Mouse (Mus musculus) gastrocnemius, adult 8-10 months (tissue): Measurements from ENCODE around the gene Tnks1bp1. TPM values are rescaled to one million over a fixed set of nuclear protein-coding genes. Genes with fewer than 3 reads are reported as not detected.
A peak's percentile ranks its signal among the peaks of the same experiment; 100 is the strongest.

Experiments used
- DNase-seq, 2 experiments: peaks; one replicate each; pipeline ENCODE4 v3.0.0; 2022; ENCODE audit warnings: low spot score in 2 of 2
- total RNA-seq, 4 experiments: library from RNA; stranded (reverse); gene quantifications; 2 replicates each; pipeline ENCODE4 v1.2.4; 2022

The Tnks1bp1 gene
- total RNA-seq = 10 to 100 TPM; 17.9 to 27.1 (median 23.5) TPM

GRCm38 (mm10) chr2:85047596-85048167 lies at the start of gene Tnks1bp1:
Gene Tnks1bp1, plus strand, starts transcription at chr2:85048022.
- peak; percentile 99 for DNase-seq

GRCm38 (mm10) chr2:84999486-85000181 lies 48.2 kb upstream of the Tnks1bp1 start:
- no peak for DNase-seq

GRCm38 (mm10) chr2:85001497-85001896 lies 46.3 kb upstream of the Tnks1bp1 start:
- no peak for DNase-seq

GRCm38 (mm10) chr2:85002575-85002974 lies 45.2 kb upstream of the Tnks1bp1 start:
- no peak for DNase-seq

- DNase-seq = no peak
Observed at GRCm38 (mm10) chr2:85004341-85004740, 43.5 kb upstream of the Tnks1bp1 start.

- no peak for DNase-seq
Observed at GRCm38 (mm10) chr2:85006600-85006999, 41.2 kb upstream of the Tnks1bp1 start.

GRCm38 (mm10) chr2:85007729-85008128 lies 40.1 kb upstream of the Tnks1bp1 start:
- DNase-seq = no peak

- no peak for DNase-seq
Observed at GRCm38 (mm10) chr2:85009212-85009611, 38.6 kb upstream of the Tnks1bp1 start.

- peak in 1 of 2 experiments; percentile 15 for DNase-seq
Observed at GRCm38 (mm10) chr2:85011906-85012604, 35.8 kb upstream of the Tnks1bp1 start.

- no peak for DNase-seq
Observed at GRCm38 (mm10) chr2:85012679-85013078, 35.1 kb upstream of the Tnks1bp1 start.

- no peak for DNase-seq
Observed at GRCm38 (mm10) chr2:85013826-85014587, 33.8 kb upstream of the Tnks1bp1 start.

- DNase-seq = no peak
Observed at GRCm38 (mm10) chr2:85014588-85014982, 33.2 kb upstream of the Tnks1bp1 start.

- no peak for DNase-seq
Observed at GRCm38 (mm10) chr2:85022043-85022442, 25.8 kb upstream of the Tnks1bp1 start.

- no peak for DNase-seq
Observed at GRCm38 (mm10) chr2:85026178-85026577, 21.6 kb upstream of the Tnks1bp1 start.

GRCm38 (mm10) chr2:85027281-85027680 lies 20.5 kb upstream of the Tnks1bp1 start:
- no peak for DNase-seq

GRCm38 (mm10) chr2:85029897-85030296 lies 17.9 kb upstream of the Tnks1bp1 start:
- no peak for DNase-seq

GRCm38 (mm10) chr2:85030989-85031388 lies 16.8 kb upstream of the Tnks1bp1 start:
- DNase-seq = no peak

- no peak for DNase-seq
Observed at GRCm38 (mm10) chr2:85033121-85033520, 14.7 kb upstream of the Tnks1bp1 start.

- no peak for DNase-seq
Observed at GRCm38 (mm10) chr2:85034169-85034568, 13.7 kb upstream of the Tnks1bp1 start.

GRCm38 (mm10) chr2:85036507-85037046 lies 11.2 kb upstream of the Tnks1bp1 start:
- DNase-seq = no peak
